Mouse (Mus musculus) B cell, adult 62 days (primary cell): ENCODE results near the gene Brpf3. TPM values are rescaled to one million over a fixed set of nuclear protein-coding genes. Genes with fewer than 3 reads are reported as not detected.

Source experiments
- total RNA-seq: library from RNA; stranded (reverse); gene quantifications from 4 replicates; pipeline ENCODE4 v1.2.4, GENCODE M21; 2023

The Brpf3 gene
- 57.6 to 84.2 TPM (median 60.5 TPM) in 4 replicates for total RNA-seq

DNA sequence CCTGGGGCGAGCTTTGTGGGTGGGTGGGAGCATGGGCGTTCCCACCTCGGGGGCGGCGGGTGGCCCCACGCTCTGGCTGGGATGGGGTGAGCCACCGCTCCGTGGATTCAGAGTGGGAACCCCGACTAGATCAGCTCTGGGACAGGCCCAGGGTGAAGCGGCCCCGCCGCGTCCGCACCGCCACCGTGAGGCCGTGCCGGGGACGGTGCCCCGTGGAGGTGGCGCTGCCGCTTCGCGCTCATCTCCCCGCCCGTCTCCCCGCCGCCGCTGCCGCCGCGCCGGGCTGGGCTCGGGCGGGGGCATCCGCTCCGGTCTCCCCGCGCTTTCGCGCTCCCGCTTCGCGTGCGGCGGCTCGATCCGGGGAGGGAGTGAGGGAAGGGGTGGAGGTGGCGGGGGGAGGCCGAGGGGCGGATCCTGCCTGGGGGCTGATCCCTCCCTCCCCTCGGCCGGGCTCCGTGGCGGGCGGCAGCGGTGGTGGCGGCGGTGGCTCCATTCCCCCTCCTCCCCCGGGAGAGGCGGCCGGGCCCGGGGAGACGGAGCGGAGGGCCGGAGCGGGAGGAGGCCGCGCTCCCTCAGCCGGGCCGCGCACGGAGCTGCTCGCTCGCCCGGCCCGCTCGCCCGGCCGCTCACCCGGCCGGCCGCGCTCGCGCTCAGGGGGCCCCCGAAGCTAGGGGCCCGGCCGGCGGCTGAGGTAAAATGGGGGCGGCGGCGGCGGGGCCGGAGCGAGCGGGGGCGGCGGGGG is at the start of gene Brpf3:
TSS of gene Brpf3 (plus strand) at position 420 of the 742 bp plus-strand sequence.

DNA sequence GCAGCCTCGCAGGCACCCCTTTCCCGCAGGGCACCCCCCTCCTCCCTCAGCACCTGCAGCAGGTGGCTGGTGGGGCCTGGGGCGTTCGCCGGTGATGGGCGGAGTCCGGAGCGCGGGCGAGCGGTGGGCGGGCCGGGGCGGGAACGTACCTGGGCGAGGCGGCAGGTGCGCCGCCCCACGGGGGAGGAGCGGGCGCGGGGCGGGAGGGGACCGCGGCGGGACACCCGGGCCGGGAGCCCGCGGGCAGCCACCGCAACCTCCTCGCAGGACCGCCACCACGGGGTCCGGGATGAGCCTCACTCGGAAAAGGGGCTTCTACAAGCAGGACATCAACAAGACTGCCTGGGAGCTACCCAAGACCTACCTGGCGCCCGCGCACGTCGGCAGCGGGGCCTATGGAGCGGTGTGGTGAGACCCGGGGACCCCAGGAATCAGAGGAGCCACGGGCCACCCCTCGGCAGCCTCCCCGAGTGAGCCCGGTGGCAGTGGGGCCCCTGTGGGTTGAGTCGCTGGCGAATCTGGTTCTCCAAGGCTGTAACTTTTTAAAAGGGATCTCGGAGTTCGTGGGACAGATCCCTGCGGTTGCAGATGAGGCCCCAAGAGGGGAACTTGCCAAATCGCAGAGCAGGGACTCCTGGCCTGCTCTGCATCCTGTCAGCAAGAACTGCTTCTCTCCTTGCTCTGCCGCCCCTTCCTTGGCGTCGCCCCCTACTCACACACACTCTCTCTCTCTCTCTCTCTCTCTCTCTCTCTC is 31.6 kb upstream of the Brpf3 start, which contains the start of gene Mapk13:
TSS of gene Mapk13 (plus strand) at position 177 of the 754 bp plus-strand sequence.

DNA sequence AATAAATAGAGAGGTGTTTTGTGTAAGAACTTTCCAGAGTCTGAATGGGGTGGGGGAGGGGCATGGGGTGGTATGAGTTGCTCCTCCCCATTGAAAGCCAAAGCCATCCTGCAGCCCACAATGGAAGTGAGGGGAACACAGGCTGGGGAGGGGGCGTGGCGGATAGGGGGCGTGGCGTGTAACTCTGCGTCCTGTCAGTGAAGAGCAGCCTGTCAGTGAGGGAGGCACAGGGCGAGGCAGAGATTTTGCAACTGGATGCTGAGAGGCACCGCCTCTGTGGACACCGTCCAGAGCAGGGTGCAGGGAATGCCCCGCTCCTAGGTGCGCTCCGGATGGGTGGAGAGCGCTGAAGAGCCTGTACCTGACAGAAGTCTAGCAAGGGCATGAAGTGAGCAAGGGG is 57.3 kb downstream of the Brpf3 start, which contains the start of gene Pnpla1:
TSS of gene Pnpla1 (plus strand) at position 207 of the 400 bp plus-strand sequence.

Other genes with a start within 250 kb of the Brpf3 start
- not detected in 4 replicates for gene Clps, start 240.3 kb upstream of the Brpf3 start, total RNA-seq
- not detected in 4 replicates for gene Lhfpl5, start 225.4 kb upstream of the Brpf3 start, total RNA-seq
- gene Srpk1, start 178.4 kb upstream of the Brpf3 start, total RNA-seq: 98.1 to 115 TPM (median 107 TPM) in 4 replicates
- gene Slc26a8, start 110.9 kb upstream of the Brpf3 start, total RNA-seq: 1.6 to 1.9 TPM (median 1.8 TPM) in 4 replicates
- gene Mapk14, start 109.8 kb upstream of the Brpf3 start, total RNA-seq: 99.8 to 110 TPM (median 102 TPM) in 4 replicates
- 7.3 to 8.5 TPM (median 7.7 TPM) in 4 replicates for gene AC170998.1, start 75.0 kb upstream of the Brpf3 start, total RNA-seq
- gene Mapk13, start 31.8 kb upstream of the Brpf3 start, total RNA-seq: 0.78 TPM in 1 of 4 replicates, not detected in the others
- 0.12 to 0.18 TPM in 2 of 4 replicates, not detected in the others for gene Pnpla1, start 57.3 kb downstream of the Brpf3 start, total RNA-seq
- gene 4930539E08Rik, start 114.2 kb downstream of the Brpf3 start, total RNA-seq: 0.23 to 0.57 TPM in 2 of 4 replicates, not detected in the others
- gene Pxt1, start 142.8 kb downstream of the Brpf3 start, total RNA-seq: not detected in 4 replicates
- 64.8 to 83.2 TPM (median 78.0 TPM) in 4 replicates for gene Kctd20, start 150.9 kb downstream of the Brpf3 start, total RNA-seq
- gene Stk38, start 206.9 kb downstream of the Brpf3 start, total RNA-seq: 164 to 178 TPM (median 168 TPM) in 4 replicates
- 518 to 567 TPM (median 548 TPM) in 4 replicates for gene Srsf3, start 231.5 kb downstream of the Brpf3 start, total RNA-seq